Mouse (Mus musculus) neural tube, postnatal 0 days (tissue): Measurements from ENCODE around the gene Msl1. TPM values are rescaled to one million over a fixed set of nuclear protein-coding genes. Genes with fewer than 3 reads are reported as not detected.

Experiments
- polyA plus RNA-seq: library from polyadenylated mRNA; unstranded; fragments of >200 nt; fragmentation: Nextera tagmentation; extraction: Ambion mirVana; gene quantifications from 2 replicates; pipeline ENCODE4 v1.2.1, GENCODE M21; 2015

The Msl1 gene
- 31.5 and 32.2 TPM in 2 replicates for polyA plus RNA-seq

DNA sequence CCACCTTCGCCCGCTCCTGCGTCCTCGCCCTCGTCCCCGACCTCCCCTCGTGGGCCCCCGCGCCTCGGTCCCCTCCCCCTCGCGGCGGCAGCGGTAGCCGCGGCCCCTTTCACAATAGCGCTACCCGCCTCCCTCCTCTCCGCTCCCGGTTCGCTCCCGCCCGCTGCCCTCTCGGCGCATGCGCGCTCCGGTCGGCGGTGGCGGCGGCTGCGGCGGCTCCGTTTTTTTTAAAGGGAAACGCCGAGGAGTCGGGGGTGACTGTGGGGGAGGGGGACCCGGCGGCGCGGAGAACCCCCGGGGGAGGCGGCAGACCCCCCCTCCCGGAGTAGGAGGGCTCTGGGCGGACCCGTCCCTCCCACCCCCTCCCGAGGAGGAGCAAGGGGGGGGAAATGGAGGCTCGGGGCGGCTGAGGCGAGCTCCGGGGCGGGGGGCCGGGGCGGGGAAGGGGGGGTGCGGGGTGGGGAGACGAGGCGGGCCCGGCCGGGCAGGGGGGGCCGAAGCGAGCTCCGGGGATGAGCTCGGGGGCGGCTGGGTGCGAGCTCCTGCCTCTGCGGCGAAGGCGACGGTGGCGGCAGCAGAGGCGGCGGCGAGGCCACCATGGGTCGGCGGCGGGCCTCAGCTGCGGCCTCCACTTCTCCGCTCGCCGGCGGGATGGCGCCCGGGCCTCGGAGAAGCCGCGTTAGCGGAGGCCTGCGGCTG is at the start of gene Msl1:
Msl1 (plus strand) TSS at position 502 of the 699 bp plus-strand sequence.

DNA sequence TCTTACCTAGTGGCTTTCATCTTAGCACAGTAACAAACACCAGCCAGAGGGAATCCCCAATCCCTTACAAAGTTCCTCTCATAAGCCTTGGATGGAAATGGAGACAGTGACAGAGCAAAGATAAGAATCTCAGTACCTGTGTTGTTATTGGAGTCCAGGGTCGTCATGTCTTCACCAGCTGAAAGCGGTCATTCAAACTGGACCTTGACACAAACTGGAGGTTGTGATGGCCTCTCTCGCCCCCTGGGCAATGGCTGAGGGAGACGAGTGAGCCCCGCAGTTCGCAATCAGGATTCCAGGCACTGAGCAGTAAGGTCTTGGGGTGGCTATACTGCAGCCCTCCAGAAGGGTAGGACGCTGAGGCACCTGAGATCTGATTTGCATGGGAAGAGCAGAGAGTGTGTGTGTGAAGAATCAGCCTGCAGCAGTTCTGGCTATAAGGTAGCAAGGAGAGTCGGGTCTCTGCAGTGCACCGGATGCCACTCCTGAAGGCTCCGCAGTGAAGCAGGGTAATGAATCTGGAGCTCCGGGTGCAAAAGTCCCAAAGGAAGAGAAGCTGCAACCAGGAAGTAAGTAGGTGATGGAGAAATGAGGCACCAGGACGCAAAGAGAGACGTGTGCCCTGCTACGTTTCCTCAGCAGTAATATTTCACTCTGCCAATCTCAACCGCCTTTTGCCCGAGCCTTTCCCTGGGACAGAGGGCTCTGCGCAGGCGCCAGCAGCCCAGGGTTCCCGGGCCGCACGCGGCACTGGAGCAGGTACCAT is 20.6 kb upstream of the Msl1 start, which contains the start of gene Nr1d1:
Nr1d1 (minus strand) TSS at position 752 of the 766 bp plus-strand sequence.

DNA sequence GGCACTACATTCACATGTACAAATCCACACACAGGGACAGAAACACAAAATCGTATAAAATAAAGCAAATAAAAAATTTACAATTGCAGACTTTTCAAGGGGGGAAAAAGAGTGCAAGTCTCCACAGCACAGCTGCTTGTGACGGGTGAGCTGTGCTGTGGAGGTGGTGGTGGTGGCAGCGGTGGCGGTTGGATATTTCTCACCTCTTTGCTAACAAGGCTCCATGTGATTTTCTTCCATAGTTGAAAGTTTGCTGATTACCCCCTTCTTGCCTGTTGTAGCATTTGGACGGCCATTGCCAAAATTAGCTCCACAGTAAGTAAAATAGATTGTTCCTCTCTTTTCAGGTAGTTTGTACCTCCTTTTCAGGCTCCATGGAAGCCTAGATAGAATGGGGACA is 9.3 kb downstream of the Msl1 start, which contains the start of gene Casc3:
Casc3 (plus strand) TSS at position 301 of the 400 bp plus-strand sequence.

DNA sequence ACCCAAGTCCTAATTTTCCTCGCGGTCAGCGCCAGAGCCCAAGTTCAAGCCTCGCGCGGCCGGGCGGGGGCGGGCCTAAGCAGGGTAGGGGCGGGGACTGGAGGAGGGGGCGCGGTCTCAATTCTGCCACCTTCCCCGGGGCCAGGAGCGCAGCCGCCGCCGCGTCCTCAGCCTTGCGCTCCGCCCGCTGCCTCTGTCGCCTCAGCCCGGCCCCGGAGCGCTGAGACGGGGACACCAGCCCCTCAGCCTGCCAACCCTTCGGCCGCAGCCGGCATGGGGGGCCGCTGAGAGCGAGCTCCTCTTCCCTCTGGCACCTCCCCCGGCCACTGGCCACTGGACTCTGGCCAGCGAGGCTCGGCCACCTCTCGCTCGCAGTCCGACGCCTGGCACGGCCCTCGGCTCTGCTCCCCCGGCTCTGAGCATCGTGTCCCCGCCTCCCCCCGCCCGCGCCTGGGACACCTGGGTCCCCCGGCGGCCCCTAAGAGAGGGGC is 41.4 kb downstream of the Msl1 start, which contains the start of gene Rapgefl1:
Rapgefl1 (plus strand) TSS at position 135 of the 491 bp plus-strand sequence.

Other genes with a start within 250 kb of the Msl1 start
- gene Ikzf3, start 249.5 kb upstream of the Msl1 start, polyA plus RNA-seq, result 0.26 and 0.32 TPM in 2 replicates
- gene Zpbp2, start 244.4 kb upstream of the Msl1 start, polyA plus RNA-seq, result 0.47 and 0.81 TPM in 2 replicates
- gene Ormdl3, start 208.1 kb upstream of the Msl1 start, polyA plus RNA-seq, result 76.4 and 90.5 TPM in 2 replicates
- gene Lrrc3c, start 197.2 kb upstream of the Msl1 start, polyA plus RNA-seq, result not detected in 2 replicates
- 0.33 and 0.52 TPM in 2 replicates for gene Gm12355, start 169.9 kb upstream of the Msl1 start, polyA plus RNA-seq
- gene Gsdma3, start 169.2 kb upstream of the Msl1 start, polyA plus RNA-seq, result not detected in 2 replicates
- gene Gsdma2, start 148.8 kb upstream of the Msl1 start, polyA plus RNA-seq, result not detected in 2 replicates
- gene Gsdma, start 131.2 kb upstream of the Msl1 start, polyA plus RNA-seq, result 0.13 TPM in 1 of 2 replicates, not detected in the other
- gene Psmd3, start 113.0 kb upstream of the Msl1 start, polyA plus RNA-seq, result 171 and 181 TPM in 2 replicates
- gene Csf3, start 94.3 kb upstream of the Msl1 start, polyA plus RNA-seq, result not detected in 2 replicates
- gene Med24, start 66.1 kb upstream of the Msl1 start, polyA plus RNA-seq, result 37.3 and 45.1 TPM in 2 replicates
- 152 and 177 TPM in 2 replicates for gene Thra, start 54.9 kb upstream of the Msl1 start, polyA plus RNA-seq
- 8.4 and 10.3 TPM in 2 replicates for gene Nr1d1, start 20.2 kb upstream of the Msl1 start, polyA plus RNA-seq
- gene Casc3, start 9.4 kb downstream of the Msl1 start, polyA plus RNA-seq, result 34.2 and 37.0 TPM in 2 replicates
- 14.0 and 19.0 TPM in 2 replicates for gene Rapgefl1, start 41.3 kb downstream of the Msl1 start, polyA plus RNA-seq
- gene Wipf2, start 68.1 kb downstream of the Msl1 start, polyA plus RNA-seq, result 3.1 and 4.0 TPM in 2 replicates
- gene Cdc6, start 112.3 kb downstream of the Msl1 start, polyA plus RNA-seq, result 1.8 and 2.1 TPM in 2 replicates
- gene Rara, start 132.3 kb downstream of the Msl1 start, polyA plus RNA-seq, result 10.5 and 13.9 TPM in 2 replicates
- 4.8 and 5.7 TPM in 2 replicates for gene Gjd3, start 187.5 kb downstream of the Msl1 start, polyA plus RNA-seq
- gene Top2a, start 228.7 kb downstream of the Msl1 start, polyA plus RNA-seq, result 15.8 and 18.3 TPM in 2 replicates
- gene Igfbp4, start 245.7 kb downstream of the Msl1 start, polyA plus RNA-seq, result 108 and 116 TPM in 2 replicates